18 mouse cellular contexts compared by ENCODE assay signal in the genomic region with DNA sequence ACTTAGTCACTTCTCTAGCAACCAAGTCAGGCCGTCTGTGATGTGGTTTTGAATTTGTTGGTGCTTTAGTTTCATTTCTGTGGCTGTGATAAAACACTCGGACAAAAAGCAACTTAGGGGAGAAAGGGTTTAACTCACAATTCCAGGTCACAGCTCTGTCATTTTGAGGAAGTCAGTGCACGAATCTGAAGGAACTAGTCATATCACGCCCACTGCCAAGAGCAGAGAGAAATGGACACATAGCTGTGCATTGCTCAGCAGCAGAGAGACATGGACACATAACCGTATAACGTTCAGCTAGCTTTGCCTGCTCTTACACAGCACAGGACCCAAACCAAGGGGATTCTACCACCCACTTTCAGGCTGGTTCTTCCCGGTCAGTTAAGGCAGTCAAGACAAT. TPM values are rescaled to one million over a fixed set of nuclear protein-coding genes. Genes with fewer than 3 reads are reported as not detected.
DNase-seq lines count a peak whose midpoint lies in the region; ATAC-seq lines count a peak whose summit lies in the region.
"Had no signal": no experiment of that assay in that cellular context is flagged by ENCODE, and none has a peak within 500 bp of the region (broad histone marks: within the 10 kb centered on the region; RNA-seq: fewer than 3 reads in every experiment).

No protein-coding gene starts in this region.

- peak; percentile 43 for ATAC-seq in granulocyte monocyte progenitor cell, adult 5-6 weeks (replicated peaks; ENCODE audit: poor library complexity, severe bottlenecking)
- ATAC-seq in megakaryocyte, adult 5-6 weeks (ENCODE audit: poor library complexity, severe bottlenecking), result peak; percentile 36
- ATAC-seq in frontal cortex, adult (ENCODE audit: low TSS enrichment), result no peak
- ATAC-seq: forebrain, embryonic 15.5 days; hindbrain, embryonic 16.5 days had no signal

- peak; percentile 26 for DNase-seq in lung, postnatal 36 days
- no peak for DNase-seq in lung, adult 18-20 months
- peak; percentile 8 to 46 for DNase-seq in natural killer cell, adult 2 months (ENCODE audit: low spot score in 2 of 2)
- DNase-seq in urinary bladder, postnatal 14 days (ENCODE audit: low spot score), result no peak
- DNase-seq in retina, embryonic 14.5 days (ENCODE audit: low spot score), result no peak
- DNase-seq: adrenal gland, postnatal 14 days; cerebellum, adult 11-12 months; cerebellum, adult 9-10 months; cerebellum, postnatal 25 days; gastrocnemius, postnatal 10 days; heart, postnatal 36 days had no signal

RNA-seq across cellular contexts. Expression of gene Gpsm2, which starts 4.3 kb away (rescaled TPM):
- total RNA-seq in granulocyte monocyte progenitor cell, adult 5-6 weeks (2014; fragmentation: Nextera tagmentation), result 3.7 and 7.4 TPM in 2 replicates
- 10.7 and 12.2 TPM in 2 replicates for total RNA-seq in granulocyte monocyte progenitor cell, adult 5-6 weeks (2017)
- 32.1 and 37.2 TPM in 2 replicates for total RNA-seq in megakaryocyte, adult 5-6 weeks (2015)
- total RNA-seq in megakaryocyte, adult 5-6 weeks (2017), result 49.9 and 50.4 TPM in 2 replicates

RNA-seq across cellular contexts. Expression of gene Aknad1, which starts 13.0 kb away (rescaled TPM):
- total RNA-seq in granulocyte monocyte progenitor cell, adult 5-6 weeks (2014; fragmentation: Nextera tagmentation), result not detected in 2 replicates
- total RNA-seq in granulocyte monocyte progenitor cell, adult 5-6 weeks (2017), result not detected in 2 replicates
- 0.07 TPM in 1 of 2 replicates, not detected in the other for total RNA-seq in megakaryocyte, adult 5-6 weeks (2015)
- 0.26 TPM in 1 of 2 replicates, not detected in the other for total RNA-seq in megakaryocyte, adult 5-6 weeks (2017)
- total RNA-seq: adrenal gland, adult 18-20 months; adrenal gland, postnatal 14 days; ES-E14; heart, postnatal 36 days had no signal

Comparison
In these comparisons a context has a peak if more than half of its experiments do, and no peak if none do; other contexts are left out.
1. DNase-seq: peak in lung, postnatal 36 days (single experiment) and natural killer cell, adult 2 months (2 of 2); none in lung, adult 18-20 months (0 of 2), urinary bladder, postnatal 14 days (single experiment) and retina, embryonic 14.5 days (single experiment).